Mouse (Mus musculus): ENCODE results near the gene Rbx1. TPM values are rescaled to one million over a fixed set of nuclear protein-coding genes. Genes with fewer than 3 reads are reported as not detected.
A peak's percentile ranks its signal among the peaks of the same experiment; 100 is the strongest.
"Not testable (repeated sequence)": the region's sequence is repeated elsewhere in the genome, so short reads cannot be mapped to it uniquely, and the experiment has no call there.

The Rbx1 gene
- polyA plus RNA-seq, 1 experiment from 2014 or later, result 531 TPM

- WGBS, result 62% methylated on average over 21 of the region's 21 CpGs
- DNase-seq (ENCODE audit: low spot score), result no peak
- Histone ChIP-seq H3K27ac (ENCODE audit: low read depth, low read length) (no peak overlapping the region), H3K4me1 (replicated peaks; ENCODE audit: control insufficient read depth, insufficient read depth, low read length) (no peaks in the 10 kb centered on the region), H3K36me3 (ENCODE audit: control insufficient read depth, insufficient read depth, low read length) (0 out of 2 replicates have a peak, but pooled peaks cover 1% of the 10 kb centered on the region), H3K4me2 (replicated peaks; ENCODE audit: low read depth, low read length) (no peak overlapping the region), H3K9me3 (ENCODE audit: control insufficient read depth, low read length) (no peaks in the 10 kb centered on the region), H3K9ac (ENCODE audit: low read depth, low read length) (no peak overlapping the region), H3K27me3 (ENCODE audit: control insufficient read depth, insufficient read depth, low read length) (no peaks in the 10 kb centered on the region), H3K4me3 (ENCODE audit: low read depth, low read length) (no peak overlapping the region)
- no peak for ATAC-seq (ENCODE audit: low FRiP score)
Observed at GRCm38 (mm10) chr15:81479446-81480213, 13.5 kb downstream of the Rbx1 start.

- not testable (repeated sequence) for H3K4me1 ChIP-seq (replicated peaks; ENCODE audit: control insufficient read depth, insufficient read depth, low read length); H3K27ac ChIP-seq (ENCODE audit: low read depth, low read length); DNase-seq (ENCODE audit: low spot score); ATAC-seq (ENCODE audit: low FRiP score); H3K4me2 ChIP-seq (replicated peaks; ENCODE audit: low read depth, low read length); H3K9me3 ChIP-seq (ENCODE audit: control insufficient read depth, low read length); H3K4me3 ChIP-seq (ENCODE audit: low read depth, low read length); H3K27me3 ChIP-seq (ENCODE audit: control insufficient read depth, insufficient read depth, low read length); H3K36me3 ChIP-seq (ENCODE audit: control insufficient read depth, insufficient read depth, low read length); H3K9ac ChIP-seq (ENCODE audit: low read depth, low read length)
- 76% methylated on average over 3 of the region's 3 CpGs for WGBS
Observed at GRCm38 (mm10) chr15:81480284-81480683, 14.2 kb downstream of the Rbx1 start.

- Histone ChIP-seq H3K9me3 (ENCODE audit: control insufficient read depth, low read length) (no peaks in the 10 kb centered on the region), H3K4me1 (replicated peaks; ENCODE audit: control insufficient read depth, insufficient read depth, low read length) (no peaks in the 10 kb centered on the region), H3K4me2 (replicated peaks; ENCODE audit: low read depth, low read length) (0 out of 2 replicates have a peak overlapping the region, but pooled peaks have one; percentile 9), H3K36me3 (ENCODE audit: control insufficient read depth, insufficient read depth, low read length) (no peaks in the 10 kb centered on the region), H3K9ac (ENCODE audit: low read depth, low read length) (no peak overlapping the region), H3K27ac (ENCODE audit: low read depth, low read length) (no peak overlapping the region), H3K27me3 (ENCODE audit: control insufficient read depth, insufficient read depth, low read length) (no peaks in the 10 kb centered on the region), H3K4me3 (ENCODE audit: low read depth, low read length) (no peak overlapping the region)
- DNase-seq (ENCODE audit: low spot score), result peak; percentile 39
- WGBS, result 17% methylated on average over 13 of the region's 13 CpGs
- no peak for ATAC-seq (ENCODE audit: low FRiP score)
Observed at GRCm38 (mm10) chr15:81480977-81481379, 14.9 kb downstream of the Rbx1 start.

- Histone ChIP-seq H3K27ac (ENCODE audit: low read depth, low read length) (no peak overlapping the region), H3K4me1 (replicated peaks; ENCODE audit: control insufficient read depth, insufficient read depth, low read length) (no peaks in the 10 kb centered on the region), H3K36me3 (ENCODE audit: control insufficient read depth, insufficient read depth, low read length) (no peaks in the 10 kb centered on the region), H3K9ac (ENCODE audit: low read depth, low read length) (no peak overlapping the region), H3K4me3 (ENCODE audit: low read depth, low read length) (no peak overlapping the region), H3K9me3 (ENCODE audit: control insufficient read depth, low read length) (no peaks in the 10 kb centered on the region), H3K4me2 (replicated peaks; ENCODE audit: low read depth, low read length) (no peak overlapping the region), H3K27me3 (ENCODE audit: control insufficient read depth, insufficient read depth, low read length) (no peaks in the 10 kb centered on the region)
- no peak for DNase-seq (ENCODE audit: low spot score)
- WGBS, result 90% methylated on average over 2 of the region's 2 CpGs
- no peak for ATAC-seq (ENCODE audit: low FRiP score)
Observed at GRCm38 (mm10) chr15:81482966-81483365, 16.9 kb downstream of the Rbx1 start.

GRCm38 (mm10) chr15:81483691-81484090 lies 17.6 kb downstream of the Rbx1 start:
- Histone ChIP-seq H3K36me3 (ENCODE audit: control insufficient read depth, insufficient read depth, low read length) (no peaks in the 10 kb centered on the region), H3K4me2 (replicated peaks; ENCODE audit: low read depth, low read length) (no peak overlapping the region), H3K9ac (ENCODE audit: low read depth, low read length) (no peak overlapping the region), H3K27ac (ENCODE audit: low read depth, low read length) (no peak overlapping the region), H3K27me3 (ENCODE audit: control insufficient read depth, insufficient read depth, low read length) (no peaks in the 10 kb centered on the region), H3K9me3 (ENCODE audit: control insufficient read depth, low read length) (no peaks in the 10 kb centered on the region), H3K4me3 (ENCODE audit: low read depth, low read length) (no peak overlapping the region), H3K4me1 (replicated peaks; ENCODE audit: control insufficient read depth, insufficient read depth, low read length) (no peaks in the 10 kb centered on the region)
- ATAC-seq (ENCODE audit: low FRiP score) (no peak), DNase-seq (ENCODE audit: low spot score) (no peak)
- WGBS, result 89% methylated on average over 6 of the region's 6 CpGs

- ATAC-seq (ENCODE audit: low FRiP score), result no peak
- WGBS, result 88% methylated on average over 4 of the region's 4 CpGs
Observed at GRCm38 (mm10) chr15:81485483-81485882, 19.4 kb downstream of the Rbx1 start.

GRCm38 (mm10) chr15:81503466-81503865 lies 37.4 kb downstream of the Rbx1 start:
- Histone ChIP-seq H3K4me2 (replicated peaks; ENCODE audit: low read depth, low read length) (no peak overlapping the region), H3K4me3 (ENCODE audit: low read depth, low read length) (no peak overlapping the region), H3K27me3 (ENCODE audit: control insufficient read depth, insufficient read depth, low read length) (no peaks in the 10 kb centered on the region), H3K4me1 (replicated peaks; ENCODE audit: control insufficient read depth, insufficient read depth, low read length) (no peaks in the 10 kb centered on the region), H3K27ac (ENCODE audit: low read depth, low read length) (no peak overlapping the region), H3K36me3 (ENCODE audit: control insufficient read depth, insufficient read depth, low read length) (no peaks in the 10 kb centered on the region), H3K9me3 (ENCODE audit: control insufficient read depth, low read length) (no peaks in the 10 kb centered on the region), H3K9ac (ENCODE audit: low read depth, low read length) (no peak overlapping the region)
- WGBS, result 91% methylated on average over 2 of the region's 2 CpGs
- DNase-seq (ENCODE audit: low spot score), result no peak
- no peak for ATAC-seq (ENCODE audit: low FRiP score)

More at GRCm38 (mm10) chr15:81485483-81485882, 19.4 kb downstream of the Rbx1 start:
- no peaks in the 10 kb centered on the region for H3K9me3 ChIP-seq (ENCODE audit: control insufficient read depth, low read length)
- no peak overlapping the region for H3K4me3 ChIP-seq (ENCODE audit: low read depth, low read length)
- H3K9ac ChIP-seq (ENCODE audit: low read depth, low read length), result no peak overlapping the region
- no peaks in the 10 kb centered on the region for H3K4me1 ChIP-seq (replicated peaks; ENCODE audit: control insufficient read depth, insufficient read depth, low read length)
- DNase-seq (ENCODE audit: low spot score), result no peak
- H3K27ac ChIP-seq (ENCODE audit: low read depth, low read length), result no peak overlapping the region
- H3K36me3 ChIP-seq (ENCODE audit: control insufficient read depth, insufficient read depth, low read length), result no peaks in the 10 kb centered on the region
- no peaks in the 10 kb centered on the region for H3K27me3 ChIP-seq (ENCODE audit: control insufficient read depth, insufficient read depth, low read length)
- no peak overlapping the region for H3K4me2 ChIP-seq (replicated peaks; ENCODE audit: low read depth, low read length)

GRCm38 (mm10) chr15:81503995-81504394 lies 37.9 kb downstream of the Rbx1 start:
- 93% methylated on average over 2 of the region's 2 CpGs for WGBS
- DNase-seq (ENCODE audit: low spot score) (no peak), ATAC-seq (ENCODE audit: low FRiP score) (no peak)
- H3K9ac ChIP-seq (ENCODE audit: low read depth, low read length), result no peak overlapping the region
- no peaks in the 10 kb centered on the region for H3K36me3 ChIP-seq (ENCODE audit: control insufficient read depth, insufficient read depth, low read length)
- H3K9me3 ChIP-seq (ENCODE audit: control insufficient read depth, low read length), result no peaks in the 10 kb centered on the region
- H3K4me1 ChIP-seq (replicated peaks; ENCODE audit: control insufficient read depth, insufficient read depth, low read length), result no peaks in the 10 kb centered on the region
- no peak overlapping the region for H3K4me2 ChIP-seq (replicated peaks; ENCODE audit: low read depth, low read length)
- H3K27ac ChIP-seq (ENCODE audit: low read depth, low read length), result no peak overlapping the region
- no peak overlapping the region for H3K4me3 ChIP-seq (ENCODE audit: low read depth, low read length)
- H3K27me3 ChIP-seq (ENCODE audit: control insufficient read depth, insufficient read depth, low read length), result no peaks in the 10 kb centered on the region

GRCm38 (mm10) chr15:81507201-81507600 lies 41.1 kb downstream of the Rbx1 start:
- Histone ChIP-seq H3K27me3 (ENCODE audit: control insufficient read depth, insufficient read depth, low read length) (no peaks in the 10 kb centered on the region), H3K9ac (ENCODE audit: low read depth, low read length) (no peak overlapping the region), H3K36me3 (ENCODE audit: control insufficient read depth, insufficient read depth, low read length) (no peaks in the 10 kb centered on the region), H3K9me3 (ENCODE audit: control insufficient read depth, low read length) (no peaks in the 10 kb centered on the region), H3K4me1 (replicated peaks; ENCODE audit: control insufficient read depth, insufficient read depth, low read length) (no peaks in the 10 kb centered on the region), H3K4me2 (replicated peaks; ENCODE audit: low read depth, low read length) (no peak overlapping the region), H3K27ac (ENCODE audit: low read depth, low read length) (no peak overlapping the region), H3K4me3 (ENCODE audit: low read depth, low read length) (no peak overlapping the region)
- ATAC-seq (ENCODE audit: low FRiP score), result no peak
- DNase-seq (ENCODE audit: low spot score), result peak; percentile 32

All from hindbrain, embryonic 11.5 days (tissue).